Mouse (Mus musculus): Measurements from ENCODE around the gene Slc25a45. TPM values are rescaled to one million over a fixed set of nuclear protein-coding genes. Genes with fewer than 3 reads are reported as not detected.
A peak's percentile ranks its signal among the peaks of the same experiment; 100 is the strongest.

Slc25a45 gene
- polyA plus RNA-seq, 1 experiment, result not detected

GRCm38 (mm10) chr19:5849843-5850527 is 27.6 kb upstream of the Slc25a45 start:
- peak; percentile 98 for TF ChIP-seq CTCF (IDR thresholded peaks at IDR 0.05; ENCODE audit: insufficient read depth, low read depth, low read length)
- no peak for TF ChIP-seq POLR2A (IDR thresholded peaks at IDR 0.05; ENCODE audit: insufficient read depth, low read depth, low read length)
- peaks cover 45% of the 10 kb centered on the region for H3K4me1 ChIP-seq (ENCODE audit: control insufficient read depth, insufficient read depth, low read length)
- H3K4me3 ChIP-seq (ENCODE audit: insufficient read depth, low read depth, low read length), result no peak overlapping the region
- peak overlapping the region; percentile 97 for H3K27ac ChIP-seq (ENCODE audit: insufficient read depth, low read depth, low read length)
- 23% methylated on average over 11 of the region's 11 CpGs for WGBS

- H3K4me3 ChIP-seq (ENCODE audit: insufficient read depth, low read depth, low read length), result no peak overlapping the region
- peaks cover 38% of the 10 kb centered on the region for H3K4me1 ChIP-seq (ENCODE audit: control insufficient read depth, insufficient read depth, low read length)
- no peak overlapping the region for H3K27ac ChIP-seq (ENCODE audit: insufficient read depth, low read depth, low read length)
- TF ChIP-seq POLR2A (IDR thresholded peaks at IDR 0.05; ENCODE audit: insufficient read depth, low read depth, low read length) (no peak), CTCF (IDR thresholded peaks at IDR 0.05; ENCODE audit: insufficient read depth, low read depth, low read length) (no peak)
- 87% methylated on average over 3 of the region's 3 CpGs for WGBS
Observed at GRCm38 (mm10) chr19:5850860-5851259, 26.7 kb upstream of the Slc25a45 start.

- no peak overlapping the region for H3K4me3 ChIP-seq (ENCODE audit: insufficient read depth, low read depth, low read length)
- 63% methylated on average over 5 of the region's 5 CpGs for WGBS
- no peak overlapping the region for H3K27ac ChIP-seq (ENCODE audit: insufficient read depth, low read depth, low read length)
Observed at GRCm38 (mm10) chr19:5851481-5851971, 26.1 kb upstream of the Slc25a45 start.

DNA sequence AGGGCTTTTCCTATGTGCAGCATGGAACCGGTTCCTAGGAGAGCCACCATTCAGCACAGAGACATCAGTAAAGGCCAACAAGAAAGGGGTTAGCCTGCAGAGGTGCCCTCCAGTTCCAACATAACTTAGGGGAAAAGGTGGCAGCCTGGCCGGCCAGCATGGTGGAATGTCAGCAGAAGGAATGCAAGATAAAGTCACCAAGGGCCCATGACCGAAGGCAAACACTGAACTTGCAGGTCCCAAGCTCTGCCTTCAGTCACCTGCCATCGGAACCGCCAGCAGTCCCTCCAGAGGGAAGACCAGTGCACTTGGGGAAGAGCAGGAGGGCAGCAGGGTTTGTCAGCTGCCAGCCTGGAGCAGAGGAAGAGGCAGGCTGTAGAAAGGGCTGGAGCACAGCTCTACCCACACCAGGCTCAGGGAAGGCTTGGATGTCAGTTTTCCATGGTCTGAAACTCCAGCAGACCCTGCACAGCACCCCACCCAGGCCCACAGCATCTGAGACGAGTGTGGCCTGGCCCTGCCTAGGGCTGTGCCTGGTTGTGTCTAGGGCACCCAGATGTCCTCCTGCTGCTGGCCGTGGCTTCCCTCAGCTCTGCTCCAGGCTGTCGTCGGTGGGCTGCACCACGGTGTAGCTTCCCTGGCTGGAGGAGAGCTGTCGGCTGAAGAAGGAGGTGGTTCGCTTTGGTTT is 25.4 kb upstream of the Slc25a45 start:
- no peak for TF ChIP-seq POLR2A (IDR thresholded peaks at IDR 0.05; ENCODE audit: insufficient read depth, low read depth, low read length)
- no peak for TF ChIP-seq CTCF (IDR thresholded peaks at IDR 0.05; ENCODE audit: insufficient read depth, low read depth, low read length)
- no peak overlapping the region for H3K27ac ChIP-seq (ENCODE audit: insufficient read depth, low read depth, low read length)

More at GRCm38 (mm10) chr19:5851481-5851971, 26.1 kb upstream of the Slc25a45 start:
- peaks cover 37% of the 10 kb centered on the region for H3K4me1 ChIP-seq (ENCODE audit: control insufficient read depth, insufficient read depth, low read length)
- TF ChIP-seq CTCF (IDR thresholded peaks at IDR 0.05; ENCODE audit: insufficient read depth, low read depth, low read length), result no peak
- no peak for TF ChIP-seq POLR2A (IDR thresholded peaks at IDR 0.05; ENCODE audit: insufficient read depth, low read depth, low read length)

GRCm38 (mm10) chr19:5856604-5857003 is 21.0 kb upstream of the Slc25a45 start:
- Histone ChIP-seq H3K27ac (ENCODE audit: insufficient read depth, low read depth, low read length) (no peak overlapping the region), H3K4me3 (ENCODE audit: insufficient read depth, low read depth, low read length) (no peak overlapping the region), H3K4me1 (ENCODE audit: control insufficient read depth, insufficient read depth, low read length) (no peaks in the 10 kb centered on the region)
- TF ChIP-seq POLR2A (IDR thresholded peaks at IDR 0.05; ENCODE audit: insufficient read depth, low read depth, low read length), result no peak
- TF ChIP-seq CTCF (IDR thresholded peaks at IDR 0.05; ENCODE audit: insufficient read depth, low read depth, low read length), result no peak
- WGBS, result 82% methylated on average over 9 of the region's 9 CpGs

More for the DNA sequence above, 25.4 kb upstream of the Slc25a45 start:
- WGBS, result 92% methylated on average over 12 of the region's 12 CpGs
- peaks cover 31% of the 10 kb centered on the region for H3K4me1 ChIP-seq (ENCODE audit: control insufficient read depth, insufficient read depth, low read length)
- H3K4me3 ChIP-seq (ENCODE audit: insufficient read depth, low read depth, low read length), result no peak overlapping the region

GRCm38 (mm10) chr19:5862335-5863085 is 15.1 kb upstream of the Slc25a45 start:
- WGBS, result 97% methylated on average over 14 of the region's 14 CpGs
- TF ChIP-seq POLR2A (IDR thresholded peaks at IDR 0.05; ENCODE audit: insufficient read depth, low read depth, low read length) (no peak), CTCF (IDR thresholded peaks at IDR 0.05; ENCODE audit: insufficient read depth, low read depth, low read length) (no peak)
- H3K27ac ChIP-seq (ENCODE audit: insufficient read depth, low read depth, low read length), result no peak overlapping the region
- no peaks in the 10 kb centered on the region for H3K4me1 ChIP-seq (ENCODE audit: control insufficient read depth, insufficient read depth, low read length)
- no peak overlapping the region for H3K4me3 ChIP-seq (ENCODE audit: insufficient read depth, low read depth, low read length)

GRCm38 (mm10) chr19:5863776-5864175 is 13.8 kb upstream of the Slc25a45 start:
- H3K4me3 ChIP-seq (ENCODE audit: insufficient read depth, low read depth, low read length), result no peak overlapping the region
- H3K4me1 ChIP-seq (ENCODE audit: control insufficient read depth, insufficient read depth, low read length), result no peaks in the 10 kb centered on the region
- H3K27ac ChIP-seq (ENCODE audit: insufficient read depth, low read depth, low read length), result no peak overlapping the region
- no peak for TF ChIP-seq CTCF (IDR thresholded peaks at IDR 0.05; ENCODE audit: insufficient read depth, low read depth, low read length)
- TF ChIP-seq POLR2A (IDR thresholded peaks at IDR 0.05; ENCODE audit: insufficient read depth, low read depth, low read length), result no peak
- 95% methylated on average over 5 of the region's 5 CpGs for WGBS

GRCm38 (mm10) chr19:5864710-5865398 is 12.8 kb upstream of the Slc25a45 start:
- H3K27ac ChIP-seq (ENCODE audit: insufficient read depth, low read depth, low read length), result no peak overlapping the region
- TF ChIP-seq CTCF (IDR thresholded peaks at IDR 0.05; ENCODE audit: insufficient read depth, low read depth, low read length) (no peak), POLR2A (IDR thresholded peaks at IDR 0.05; ENCODE audit: insufficient read depth, low read depth, low read length) (no peak)

More at GRCm38 (mm10) chr19:5864710-5865398, 12.8 kb upstream of the Slc25a45 start:
- Histone ChIP-seq H3K4me1 (ENCODE audit: control insufficient read depth, insufficient read depth, low read length) (no peaks in the 10 kb centered on the region), H3K4me3 (ENCODE audit: insufficient read depth, low read depth, low read length) (no peak overlapping the region)
- WGBS, result 93% methylated on average over 20 of the region's 20 CpGs
